Mouse (Mus musculus) forebrain, embryonic 11.5 days (tissue): ENCODE results near the gene Uvrag. TPM values are rescaled to one million over a fixed set of nuclear protein-coding genes. Genes with fewer than 3 reads are reported as not detected.

ENCODE experiments used
- ATAC-seq: fragments of 200-750 bp; cut with Nextera tagmentation; replicated peaks from 2 replicates; pipeline ENCODE4 v1.8.0; 2017; ENCODE audit warnings: moderate TSS enrichment; ENCODE audit not compliant: low FRiP score
- DNase-seq: peaks from one replicate; pipeline ENCODE4 v3.0.0-alpha.2; 2017; ENCODE audit warnings: low spot score
- H3K27ac ChIP-seq: fragments of 300-500 bp; sonication (generic); 2 replicates; pipeline ENCODE4 v1.5.1; 2014; ENCODE audit warnings: low read depth, low read length
- H3K27me3 ChIP-seq: fragments of 300-500 bp; sonication (generic); 2 replicates; pipeline ENCODE4 v1.6.1; 2014; ENCODE audit warnings: mild to moderate bottlenecking, low read length, mixed read lengths; ENCODE audit not compliant: control insufficient read depth, insufficient read depth
- H3K36me3 ChIP-seq: fragments of 300-500 bp; sonication (generic); 2 replicates; pipeline ENCODE4 v1.6.1; 2014; ENCODE audit warnings: mild to moderate bottlenecking, low read length, moderate library complexity, mixed read lengths; ENCODE audit not compliant: control insufficient read depth, insufficient read depth
- H3K4me1 ChIP-seq: fragments of 300-500 bp; sonication (generic); replicated peaks from 2 replicates; pipeline ENCODE4 v1.6.1; 2014; ENCODE audit warnings: low read length, mixed read lengths; ENCODE audit not compliant: control insufficient read depth, insufficient read depth
- H3K4me2 ChIP-seq: fragments of 300-500 bp; sonication (generic); 2 replicates; pipeline ENCODE4 v1.6.1; 2014; ENCODE audit warnings: low read depth, mild to moderate bottlenecking, low read length, moderate library complexity, mixed read lengths; ENCODE audit not compliant: severe bottlenecking
- H3K4me3 ChIP-seq: fragments of 300-500 bp; sonication (generic); 2 replicates; pipeline ENCODE4 v1.5.1; 2014; ENCODE audit warnings: low read depth, low read length
- H3K9ac ChIP-seq: fragments of 300-500 bp; sonication (generic); 2 replicates; pipeline ENCODE4 v1.6.1; 2014; ENCODE audit warnings: low read length
- H3K9me3 ChIP-seq: fragments of 300-500 bp; sonication (generic); 2 replicates; pipeline ENCODE4 v1.6.1; 2016; ENCODE audit warnings: low read length, mixed read lengths; ENCODE audit not compliant: control insufficient read depth
- WGBS: fragments of 180-500 bp; shearing (Covaris S2); extraction: QIAGEN DNeasy Blood & Tissue Kit; methylation state at CpG from one replicate; pipeline ENCODE4 v1.1.7; 2014; 5-methylcytosine and 5-hydroxymethylcytosine counted together
- polyA plus RNA-seq: library from polyadenylated mRNA; unstranded; fragments of >200 nt; fragmentation: Nextera tagmentation; extraction: Ambion mirVana; gene quantifications from 2 replicates; pipeline ENCODE4 v1.2.1, GENCODE M21; 2014

The Uvrag gene
- polyA plus RNA-seq, 1 experiment from 2014 or later = 12.2 TPM

DNA sequence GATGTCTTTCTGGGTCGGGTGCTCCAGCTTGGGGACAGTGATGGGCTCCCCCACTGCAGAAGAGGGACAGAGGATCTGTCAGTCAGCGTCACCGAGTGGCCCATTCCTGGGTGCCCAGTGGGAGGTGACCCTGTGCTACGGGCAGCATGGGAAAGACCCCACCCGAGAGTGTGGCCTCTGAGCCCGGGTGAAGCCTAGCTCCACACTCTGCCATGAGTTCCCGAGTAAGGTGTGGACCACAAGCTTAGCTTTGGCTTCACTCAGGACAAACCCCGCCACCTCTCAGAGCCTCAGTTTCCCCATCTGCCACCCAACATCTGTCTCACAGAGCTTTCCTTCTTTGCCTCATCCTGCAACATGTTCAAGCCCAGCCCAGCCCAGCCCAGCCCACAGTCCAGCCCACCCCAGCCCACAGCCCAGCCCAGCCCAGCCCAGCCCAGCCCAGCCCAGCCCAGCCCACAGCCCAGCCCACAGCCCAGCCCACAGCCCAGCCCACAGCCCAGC lies 13.8 kb upstream of the Uvrag start:
- Histone ChIP-seq H3K9ac (no peak overlapping the region), H3K4me3 (no peak overlapping the region), H3K4me2 (no peak overlapping the region), H3K27me3 (no peaks in the 10 kb centered on the region), H3K36me3 (no peaks in the 10 kb centered on the region), H3K27ac (no peak overlapping the region), H3K9me3 (no peaks in the 10 kb centered on the region), H3K4me1 (peaks cover 7% of the 10 kb centered on the region; the same call in 1 of the 2 replicates)
- ATAC-seq (peak; percentile 74), DNase-seq (peak; percentile 77)
- 61% methylated on average over 8 of the region's 8 CpGs for WGBS

DNA sequence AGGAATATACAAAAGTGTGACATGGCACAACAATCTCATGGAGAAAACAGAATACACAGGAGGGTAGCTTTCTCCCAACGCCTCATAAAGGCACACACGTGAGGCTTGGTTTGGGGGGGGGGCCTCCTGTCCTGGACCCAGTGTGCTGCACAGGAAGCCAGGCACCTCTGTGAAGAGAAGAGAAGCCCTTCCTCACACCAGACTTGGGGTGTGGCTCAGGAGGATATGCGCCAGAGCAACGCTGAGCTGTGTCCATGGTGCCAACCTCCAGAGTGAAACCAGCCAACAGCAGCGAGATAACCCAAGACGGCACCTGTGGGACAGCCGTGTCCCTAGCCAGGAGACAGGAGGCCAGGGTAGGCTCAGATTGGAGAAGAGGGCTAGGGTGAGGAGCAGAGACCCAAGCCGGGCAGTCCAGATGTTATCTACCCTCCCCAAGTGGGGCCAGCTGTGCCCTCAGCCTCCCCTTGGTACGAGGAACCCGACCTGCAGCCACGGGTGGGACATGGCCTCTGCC lies 12.8 kb upstream of the Uvrag start:
- H3K4me2 ChIP-seq = no peak overlapping the region
- DNase-seq = no peak

DNA sequence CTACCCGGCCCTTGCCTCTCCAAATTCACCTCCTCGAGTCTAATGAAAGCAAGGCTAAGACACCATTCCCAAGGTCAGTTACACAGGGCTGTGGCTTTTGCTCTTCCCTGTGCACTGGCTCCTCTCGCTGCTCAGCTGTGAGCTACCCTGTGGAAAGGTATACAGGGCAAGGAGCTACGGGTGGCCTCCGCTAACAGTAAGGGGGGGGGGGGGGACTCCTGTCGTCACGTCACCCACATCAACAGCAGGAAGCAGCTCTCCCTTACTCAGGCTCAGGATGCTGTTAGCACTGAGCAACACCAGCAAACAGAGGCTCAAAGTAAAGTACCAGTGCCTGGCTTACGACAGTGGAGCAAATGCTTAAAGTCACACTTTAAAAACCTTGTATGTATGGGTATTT lies 11.8 kb upstream of the Uvrag start:
- Histone ChIP-seq H3K36me3 (no peaks in the 10 kb centered on the region), H3K4me2 (no peak overlapping the region), H3K9me3 (no peaks in the 10 kb centered on the region), H3K27me3 (no peaks in the 10 kb centered on the region), H3K27ac (no peak overlapping the region), H3K9ac (no peak overlapping the region), H3K4me3 (no peak overlapping the region), H3K4me1 (peaks cover 7% of the 10 kb centered on the region; the same call in 1 of the 2 replicates)
- ATAC-seq (no peak), DNase-seq (no peak)
- WGBS = 93% methylated on average over 8 of the region's 8 CpGs

More for the DNA sequence above, 12.8 kb upstream of the Uvrag start:
- no peaks in the 10 kb centered on the region for H3K9me3 ChIP-seq
- no peaks in the 10 kb centered on the region for H3K36me3 ChIP-seq
- H3K27ac ChIP-seq = no peak overlapping the region
- H3K9ac ChIP-seq = no peak overlapping the region
- H3K4me3 ChIP-seq = no peak overlapping the region
- 91% methylated on average over 11 of the region's 11 CpGs for WGBS
- H3K27me3 ChIP-seq = no peaks in the 10 kb centered on the region
- peaks cover 7% of the 10 kb centered on the region; the same call in 1 of the 2 replicates for H3K4me1 ChIP-seq
- 0 out of 2 replicates have a peak, but pooled peaks have one; percentile 3 for ATAC-seq

DNA sequence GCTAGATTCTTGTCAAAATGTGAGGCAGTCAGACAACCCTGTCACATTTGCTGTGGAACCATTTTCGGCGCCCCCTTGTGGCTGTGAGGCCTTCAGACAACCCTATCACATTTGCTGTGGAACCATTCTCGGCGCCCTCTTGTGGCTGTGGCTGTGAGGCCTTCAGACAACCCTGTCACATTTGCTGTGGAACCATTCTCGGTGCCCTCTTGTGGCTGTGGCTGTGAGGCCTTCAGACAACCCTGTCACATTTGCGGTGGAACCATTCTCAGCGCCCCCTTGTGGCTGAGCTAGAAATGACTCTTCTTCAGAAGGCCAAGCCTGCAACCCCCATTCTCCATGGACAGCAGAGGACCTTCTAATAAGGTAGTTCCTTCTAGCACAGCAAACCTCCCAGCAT lies 10.4 kb upstream of the Uvrag start:
- peak; percentile 59 for ATAC-seq

DNA sequence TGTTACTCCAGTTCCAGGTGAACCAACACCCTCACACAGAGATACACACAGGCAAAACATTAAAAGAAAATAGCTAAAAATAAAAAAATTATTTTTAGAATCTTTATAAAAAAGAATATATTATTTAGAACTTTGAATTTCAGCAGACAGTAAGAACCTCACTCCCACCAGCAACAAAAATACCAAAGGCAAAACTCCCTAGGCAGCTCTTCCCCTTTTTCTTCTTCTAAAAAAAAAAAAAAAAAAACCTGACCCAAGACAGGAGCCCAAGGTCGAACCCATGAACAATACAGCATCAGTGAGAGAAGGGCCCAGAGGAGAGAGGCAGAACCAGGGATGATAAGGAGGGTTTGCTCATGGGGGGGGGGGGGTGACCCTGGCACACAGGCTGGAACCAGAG lies 8.1 kb upstream of the Uvrag start:
- ATAC-seq (no peak), DNase-seq (no peak)
- H3K27ac ChIP-seq = no peak overlapping the region
- H3K4me2 ChIP-seq = no peak overlapping the region
- no peaks in the 10 kb centered on the region for H3K36me3 ChIP-seq
- H3K4me1 ChIP-seq = no peaks in the 10 kb centered on the region
- no peaks in the 10 kb centered on the region for H3K27me3 ChIP-seq
- no peaks in the 10 kb centered on the region for H3K9me3 ChIP-seq
- WGBS = 67% methylated on average over 1 of the region's 1 CpGs
- no peak overlapping the region for H3K9ac ChIP-seq
- H3K4me3 ChIP-seq = no peak overlapping the region

More for the DNA sequence above, 10.4 kb upstream of the Uvrag start:
- H3K36me3 ChIP-seq = no peaks in the 10 kb centered on the region
- H3K4me2 ChIP-seq = no peak overlapping the region
- no peak overlapping the region for H3K9ac ChIP-seq
- H3K9me3 ChIP-seq = no peaks in the 10 kb centered on the region
- WGBS = 8% methylated on average over 7 of the region's 7 CpGs
- no peak overlapping the region for H3K27ac ChIP-seq
- no peaks in the 10 kb centered on the region for H3K27me3 ChIP-seq
- H3K4me3 ChIP-seq = no peak overlapping the region
- DNase-seq = peak; percentile 96
- peaks cover 7% of the 10 kb centered on the region; the same call in 1 of the 2 replicates for H3K4me1 ChIP-seq

DNA sequence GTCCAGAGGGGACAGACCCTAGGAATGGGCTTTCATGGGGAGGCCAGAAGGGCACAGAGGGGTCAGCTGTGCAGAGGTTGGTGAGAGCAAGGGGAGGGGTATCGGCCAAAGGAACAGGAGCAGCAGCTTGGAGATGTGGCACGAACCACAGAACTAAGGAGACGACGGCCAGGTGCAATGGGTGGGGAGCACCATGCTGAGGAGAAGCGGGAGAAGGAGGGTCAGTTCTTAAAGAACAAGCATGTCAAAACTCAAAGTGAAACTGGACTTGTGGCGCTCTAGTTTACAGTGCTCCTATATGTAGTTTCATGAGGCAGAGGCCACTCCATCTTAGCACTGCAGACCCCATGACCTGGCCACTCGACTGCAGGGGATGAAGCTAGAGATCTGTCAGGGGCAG lies 6.6 kb upstream of the Uvrag start:
- DNase-seq (no peak), ATAC-seq (no peak)
- Histone ChIP-seq H3K27ac (no peak overlapping the region), H3K27me3 (no peaks in the 10 kb centered on the region), H3K4me2 (no peak overlapping the region), H3K9ac (no peak overlapping the region), H3K9me3 (no peaks in the 10 kb centered on the region), H3K4me1 (no peaks in the 10 kb centered on the region), H3K4me3 (no peak overlapping the region), H3K36me3 (no peaks in the 10 kb centered on the region)
- 91% methylated on average over 7 of the region's 7 CpGs for WGBS

DNA sequence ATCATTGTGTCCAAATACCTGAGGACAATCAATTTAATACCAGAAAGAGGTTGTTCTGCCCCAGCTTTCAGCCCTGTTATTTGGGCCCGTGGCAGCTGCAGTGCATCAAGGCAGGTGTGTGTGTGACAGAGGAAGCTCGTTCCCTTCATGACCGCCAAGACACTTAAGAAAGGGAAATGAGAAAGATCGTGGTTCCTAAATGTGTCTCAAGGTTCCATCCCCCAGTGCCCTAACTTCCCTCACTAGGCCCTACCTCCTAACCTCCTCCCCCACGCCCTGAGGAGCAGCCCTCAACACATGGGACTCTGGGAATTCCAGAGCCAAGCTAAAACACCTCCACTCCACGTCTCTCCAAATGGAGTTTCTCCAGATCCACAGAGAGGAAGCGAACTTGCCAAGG lies 6.0 kb upstream of the Uvrag start:
- Histone ChIP-seq H3K36me3 (no peaks in the 10 kb centered on the region), H3K4me1 (no peaks in the 10 kb centered on the region), H3K4me3 (no peak overlapping the region), H3K4me2 (no peak overlapping the region), H3K9ac (no peak overlapping the region), H3K27me3 (no peaks in the 10 kb centered on the region), H3K9me3 (no peaks in the 10 kb centered on the region), H3K27ac (no peak overlapping the region)
- no peak for DNase-seq
- no peak for ATAC-seq
- 80% methylated on average over 7 of the region's 7 CpGs for WGBS

DNA sequence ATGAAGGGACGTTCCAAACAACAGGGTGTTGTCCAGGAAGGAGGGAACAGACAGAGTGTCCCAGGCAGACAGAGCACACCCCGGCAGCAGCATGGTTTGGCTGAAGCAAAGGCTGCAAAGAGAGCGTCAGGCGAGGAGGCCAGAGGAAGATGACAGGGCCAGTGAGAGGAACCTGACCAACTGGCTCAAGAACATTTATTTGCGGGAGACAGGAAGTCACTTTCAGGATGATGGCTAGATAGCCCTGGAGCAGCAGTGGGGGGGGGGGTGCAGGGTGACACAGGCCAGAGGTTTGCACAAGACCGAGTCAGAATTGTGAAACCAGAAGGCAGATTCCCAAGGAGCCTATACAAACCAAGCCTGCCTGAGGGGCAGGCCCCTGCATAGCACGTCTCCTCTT lies 5.1 kb upstream of the Uvrag start:
- no peaks in the 10 kb centered on the region for H3K4me1 ChIP-seq
- WGBS = 68% methylated on average over 7 of the region's 7 CpGs

DNA sequence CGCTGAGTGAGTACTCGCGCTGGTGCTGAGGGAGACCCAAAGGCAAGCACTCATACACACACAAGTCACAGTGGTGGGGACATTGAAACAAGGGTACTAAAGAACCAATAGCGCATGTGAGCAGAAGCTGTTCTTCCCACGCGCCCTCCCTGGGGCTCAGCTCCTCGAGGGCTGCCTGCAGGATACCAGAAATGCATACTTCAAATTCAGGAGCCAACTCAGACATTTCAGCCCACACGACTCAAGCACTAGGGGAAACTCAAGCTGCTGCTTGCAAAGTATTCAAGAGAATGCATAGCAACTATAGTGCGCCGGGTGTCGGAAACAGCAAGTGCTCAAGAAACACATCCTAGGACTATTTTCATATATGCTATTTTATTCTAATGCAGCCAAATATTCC lies 3.7 kb upstream of the Uvrag start:
- Histone ChIP-seq H3K27ac (no peak overlapping the region), H3K4me2 (no peak overlapping the region), H3K4me3 (no peak overlapping the region), H3K36me3 (no peaks in the 10 kb centered on the region), H3K4me1 (no peaks in the 10 kb centered on the region), H3K9ac (no peak overlapping the region), H3K9me3 (no peaks in the 10 kb centered on the region), H3K27me3 (no peaks in the 10 kb centered on the region)
- DNase-seq (no peak), ATAC-seq (no peak)
- WGBS = 77% methylated on average over 11 of the region's 11 CpGs

More for the DNA sequence above, 5.1 kb upstream of the Uvrag start:
- Histone ChIP-seq H3K4me3 (no peak overlapping the region), H3K9me3 (no peaks in the 10 kb centered on the region), H3K4me2 (no peak overlapping the region), H3K36me3 (no peaks in the 10 kb centered on the region), H3K27me3 (no peaks in the 10 kb centered on the region), H3K9ac (no peak overlapping the region), H3K27ac (no peak overlapping the region)
- ATAC-seq = no peak
- peak; percentile 40 for DNase-seq
